Mouse (Mus musculus) embryo, embryonic 10 days (tissue): ENCODE measurements at regions not wholly inside any gene's neighbourhood (a gene's known extent, or its start where the extent isn't known, plus 50 kb on each side); places are given as distances from the start of the nearest gene placed in this dataset.
"Not testable (repeated sequence)": the region's sequence is repeated elsewhere in the genome, so short reads cannot be mapped to it uniquely, and the experiment has no call there.

Experiments used
- DNase-seq: peaks from one replicate; pipeline ENCODE4 v3.0.0-alpha.2; 2015; ENCODE audit warnings: low spot score

DNA sequence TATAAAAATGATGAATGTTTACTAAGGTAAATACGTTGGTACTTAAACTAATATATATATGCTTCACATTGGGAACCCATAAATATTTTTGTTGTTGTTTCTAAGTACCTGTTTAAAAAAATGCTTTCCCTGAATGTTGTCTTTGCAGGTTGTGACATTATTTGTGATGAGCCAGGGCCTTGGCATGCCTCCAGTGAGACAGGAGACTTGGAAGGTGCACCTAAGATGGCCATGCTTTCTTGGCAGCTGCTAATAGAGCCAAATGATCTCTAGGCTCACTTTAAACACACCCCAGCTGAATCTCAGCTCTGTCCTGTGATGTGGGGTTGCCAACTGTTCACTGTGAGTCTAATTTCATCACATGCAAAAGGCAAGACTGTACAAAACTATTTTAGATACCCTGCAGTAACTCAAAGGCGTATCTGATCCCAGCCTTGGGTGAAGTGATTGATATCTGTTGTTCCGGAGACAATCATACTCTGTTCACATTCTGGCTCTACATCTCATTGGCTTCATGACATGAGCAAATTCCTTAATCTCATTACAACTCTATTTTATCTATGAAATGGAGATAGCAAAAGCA, 197.8 kb upstream of the P2ry1 start:
- DNase-seq, result no peak

DNA sequence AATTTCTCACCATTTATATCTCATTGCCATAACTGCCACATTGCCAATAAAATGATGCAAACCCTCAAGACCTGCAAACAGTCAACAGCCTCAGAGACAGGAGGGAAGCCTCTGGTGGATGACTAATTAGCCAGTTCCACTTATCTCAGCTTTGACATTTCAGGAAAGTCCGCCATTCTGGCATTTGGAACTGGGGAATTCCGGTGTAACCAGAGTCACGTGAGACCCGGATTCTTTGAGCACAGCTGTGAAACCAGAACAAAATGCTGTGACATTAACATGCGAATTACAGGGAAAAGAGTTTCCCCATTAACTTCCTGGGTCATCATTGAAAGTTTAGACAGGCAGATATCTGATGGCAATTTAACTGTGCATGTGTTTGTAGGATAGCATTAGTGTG, 190.7 kb upstream of the P2ry1 start:
- no peak for DNase-seq

DNA sequence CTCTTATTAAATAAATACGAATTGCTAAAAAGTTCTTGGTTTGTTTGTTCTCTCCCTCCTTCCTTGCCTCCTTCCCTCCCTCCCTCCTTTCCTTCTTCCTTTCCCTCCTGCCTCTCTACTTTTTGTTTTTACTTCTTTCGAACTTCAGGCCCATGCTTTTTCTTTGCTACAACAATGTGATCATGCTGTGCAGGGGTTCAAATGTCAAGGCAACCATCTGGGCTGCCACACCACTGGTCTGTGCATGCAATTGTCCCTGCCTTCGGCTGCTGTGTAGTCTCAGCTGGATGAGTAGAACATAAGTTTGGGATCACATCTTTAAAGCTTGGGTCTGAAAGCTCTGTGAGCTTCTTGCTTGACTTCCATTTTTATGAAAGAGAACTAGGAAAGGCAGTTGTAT, 189.1 kb upstream of the P2ry1 start:
- peak; percentile 47 for DNase-seq

DNA sequence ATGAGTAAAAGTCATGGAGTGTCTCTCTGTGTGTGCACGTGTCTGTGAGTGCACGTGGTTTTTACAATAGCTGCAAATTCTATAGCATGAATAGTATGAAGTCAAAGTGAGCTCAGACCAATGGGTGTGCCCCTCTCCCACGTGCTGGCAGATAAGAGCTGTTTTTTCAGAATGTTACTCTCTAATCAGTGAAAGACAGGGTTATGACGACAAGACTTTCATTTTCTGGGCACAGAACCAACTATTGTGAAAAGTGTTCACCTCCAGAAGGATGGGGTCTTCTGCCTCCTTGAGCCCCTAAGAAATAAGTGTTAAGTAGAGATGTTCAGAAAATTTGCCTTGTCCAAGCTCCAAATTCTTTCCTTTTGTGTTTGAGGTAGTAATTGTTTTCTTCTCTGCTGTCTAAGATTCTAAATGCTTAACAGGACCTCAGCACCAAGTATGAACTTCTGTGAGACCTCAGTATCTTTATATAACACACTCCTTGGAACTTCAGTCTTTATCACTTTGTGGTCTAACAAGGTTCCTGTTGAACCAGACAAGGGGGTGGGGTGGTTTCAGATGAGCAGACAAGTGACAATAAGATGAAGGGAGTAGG, 182.8 kb upstream of the P2ry1 start:
- peak; percentile 6 for DNase-seq

DNA sequence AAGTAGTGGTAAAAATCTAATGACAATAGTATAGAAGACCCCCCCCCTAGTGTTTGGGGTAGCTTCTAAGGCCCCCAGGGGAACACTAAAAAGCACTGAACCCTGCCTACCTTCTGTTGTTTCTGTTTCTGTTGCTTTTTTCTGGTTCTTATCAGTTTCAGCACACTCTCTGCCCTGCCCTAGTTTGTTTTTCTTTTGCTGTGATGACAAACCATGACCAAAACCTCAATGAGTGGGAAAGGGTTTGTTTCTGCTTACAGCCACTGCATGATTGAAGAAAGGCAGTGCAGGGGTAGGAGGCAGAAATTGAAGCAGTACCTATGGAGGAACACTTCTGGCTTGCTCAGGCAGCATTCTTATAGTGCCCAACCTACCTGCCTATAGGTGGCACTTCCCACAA, 181.1 kb upstream of the P2ry1 start:
- peak; percentile 11 for DNase-seq

DNA sequence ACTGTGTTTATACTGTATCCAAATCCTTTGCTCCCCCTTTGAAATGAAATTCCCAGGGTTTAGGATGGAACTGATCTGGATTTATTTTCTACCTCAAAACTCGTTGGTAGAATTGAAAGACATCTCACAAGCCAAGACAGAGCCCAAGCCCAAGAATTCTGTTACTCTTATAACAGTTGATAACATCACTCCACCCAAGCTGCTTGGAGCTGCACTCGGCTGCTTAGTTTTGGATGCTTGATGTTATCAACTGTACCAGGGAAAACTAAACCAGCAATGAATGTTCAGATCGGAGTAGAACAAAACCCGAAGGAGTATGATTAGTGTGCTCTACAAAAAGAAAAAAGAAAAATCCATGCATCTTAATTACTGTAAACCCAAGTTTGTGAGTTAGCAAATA, 175.8 kb upstream of the P2ry1 start:
- no peak for DNase-seq

DNA sequence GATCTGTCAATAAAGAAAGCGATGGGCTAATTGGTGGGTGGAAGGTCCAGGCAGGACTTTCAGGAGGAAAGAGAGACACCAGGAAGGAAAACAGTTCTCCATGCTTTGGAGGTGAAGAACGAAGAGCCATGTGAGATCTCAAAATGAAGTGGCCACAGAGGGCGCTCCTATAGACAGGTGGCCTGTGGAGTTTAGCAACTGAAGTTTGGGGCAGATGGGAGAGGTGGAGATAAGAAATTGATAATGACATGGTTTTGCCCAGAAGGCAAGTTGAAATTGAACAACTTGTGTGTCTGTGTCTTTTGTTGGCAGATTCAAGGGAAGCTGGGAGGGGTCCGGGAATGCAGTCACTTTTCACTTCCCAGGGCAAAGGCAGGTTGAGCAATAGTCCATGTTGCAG, 170.2 kb upstream of the P2ry1 start:
- no peak for DNase-seq

DNA sequence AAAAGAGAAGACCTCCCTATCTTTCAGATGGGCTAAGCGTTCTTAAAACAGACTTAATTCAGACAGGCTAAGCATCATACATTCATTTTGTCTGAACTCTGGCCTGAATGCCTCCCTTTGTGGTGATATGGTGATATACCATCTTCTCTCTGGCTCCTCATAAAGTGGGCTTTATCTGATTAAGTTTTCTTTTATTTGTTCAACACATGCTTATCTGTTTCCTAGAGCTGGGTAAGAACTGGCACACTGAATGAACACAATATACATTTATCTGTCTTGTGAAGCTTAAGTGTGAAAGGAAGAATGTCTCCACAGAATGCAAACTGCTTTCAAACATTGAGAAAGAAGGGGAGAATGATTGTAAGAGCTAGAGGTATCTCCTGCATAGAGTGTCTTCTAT, 160.7 kb upstream of the P2ry1 start:
- DNase-seq, result no peak

DNA sequence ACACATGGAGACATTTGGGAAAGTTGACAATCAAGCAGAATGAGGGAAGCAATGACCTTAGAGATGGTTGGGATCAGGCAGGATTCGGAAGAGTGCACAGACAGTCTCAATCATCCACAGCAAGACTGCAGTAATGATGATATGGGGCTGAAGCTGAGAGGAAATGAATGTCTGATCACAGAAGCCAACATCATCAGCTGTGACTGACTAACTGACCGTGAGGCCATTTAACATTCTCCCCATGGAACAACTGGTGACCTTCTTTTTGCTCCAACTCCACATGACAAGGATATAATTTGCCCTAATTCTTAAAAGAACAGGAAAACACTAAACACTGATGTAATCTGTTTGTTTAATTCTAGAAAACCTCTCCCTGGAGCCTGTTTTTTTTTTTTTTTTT, 157.3 kb upstream of the P2ry1 start:
- DNase-seq, result no peak

DNA sequence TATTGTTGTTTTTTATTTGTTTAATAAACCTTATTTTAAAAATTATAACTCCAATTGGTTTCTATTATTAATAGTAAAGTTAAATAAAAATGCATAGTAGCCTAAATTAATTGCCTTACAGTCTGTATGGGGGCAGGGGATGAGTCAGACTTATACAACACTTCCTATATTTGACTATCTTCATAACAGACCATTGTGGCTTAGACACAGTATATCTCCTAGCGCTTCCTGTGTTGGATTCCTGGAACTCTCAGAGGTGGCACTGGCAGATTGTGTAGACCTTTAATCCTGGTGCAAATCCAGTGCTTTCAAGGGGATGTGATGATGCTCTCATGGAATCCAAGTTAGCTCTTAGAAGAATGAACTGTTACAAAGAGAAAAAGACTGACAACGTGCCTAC, 154.2 kb upstream of the P2ry1 start:
- DNase-seq, result no peak

DNA sequence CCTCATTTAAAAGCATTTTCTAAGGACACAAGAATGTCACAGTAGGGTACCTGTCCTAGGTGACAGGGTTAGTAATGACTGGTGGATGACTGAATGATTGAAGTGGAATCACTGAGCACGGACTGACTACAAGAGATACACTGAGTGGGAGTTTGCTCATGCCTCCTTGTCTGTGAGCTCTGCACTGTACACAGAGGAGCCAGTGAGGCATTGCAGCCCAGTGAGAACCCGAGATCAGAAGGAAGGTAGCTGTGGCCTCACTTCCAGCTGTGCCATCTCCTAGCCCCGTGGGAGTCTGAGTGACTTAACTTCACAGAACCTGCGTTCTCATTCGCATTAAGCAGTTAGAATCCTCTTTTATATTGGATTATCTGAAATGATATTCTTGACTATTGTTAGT, 148.8 kb upstream of the P2ry1 start:
- no peak for DNase-seq

DNA sequence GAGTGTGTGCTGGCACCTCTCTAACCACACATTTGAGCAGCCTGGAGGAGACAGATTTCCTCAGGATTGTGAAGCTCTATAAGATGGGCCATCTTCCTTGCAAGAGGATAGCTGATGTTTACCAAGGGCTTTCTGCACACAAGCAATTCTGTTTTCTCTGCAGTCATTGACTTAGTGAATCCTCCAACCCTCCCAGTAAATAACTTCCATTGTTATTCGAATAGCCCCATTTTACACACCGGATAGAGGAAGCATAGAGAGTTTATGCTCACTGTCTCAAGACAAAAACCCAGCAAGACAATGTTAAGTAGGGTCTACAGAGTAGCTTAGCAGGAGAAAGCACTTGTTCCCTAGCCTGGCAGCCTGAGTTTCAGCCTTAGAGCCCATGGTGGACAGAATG, 146.9 kb upstream of the P2ry1 start:
- no peak for DNase-seq

DNA sequence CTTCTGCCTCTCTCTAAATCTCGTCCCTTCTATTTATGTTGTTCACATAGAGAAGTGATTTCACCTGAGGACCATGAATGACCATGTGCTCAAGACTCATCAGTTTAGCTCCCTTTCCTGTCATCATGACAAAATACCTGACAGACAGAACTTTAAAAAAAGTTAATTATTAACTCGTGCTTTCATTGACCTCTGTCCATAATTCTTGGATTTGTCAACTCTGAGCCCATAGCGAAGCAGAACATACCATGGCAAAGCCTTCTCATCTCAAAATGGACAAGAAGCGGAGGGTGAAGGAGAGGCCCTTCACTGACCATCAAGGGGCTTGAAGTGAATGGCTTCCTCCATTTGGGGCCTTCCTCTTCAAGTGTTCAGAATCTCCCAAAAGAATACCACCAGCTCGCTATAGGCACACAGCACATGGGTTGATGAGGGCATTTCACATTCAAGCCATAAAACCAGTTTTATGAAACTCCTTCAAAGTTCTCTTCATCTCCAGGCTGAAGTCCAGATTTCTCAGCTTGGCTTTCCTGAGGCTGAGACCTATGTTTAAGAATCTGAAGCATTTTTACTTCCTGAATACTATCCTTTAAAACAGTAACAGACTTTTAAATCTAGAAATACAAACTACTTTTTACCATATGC, 144.0 kb upstream of the P2ry1 start:
- DNase-seq, result no peak

DNA sequence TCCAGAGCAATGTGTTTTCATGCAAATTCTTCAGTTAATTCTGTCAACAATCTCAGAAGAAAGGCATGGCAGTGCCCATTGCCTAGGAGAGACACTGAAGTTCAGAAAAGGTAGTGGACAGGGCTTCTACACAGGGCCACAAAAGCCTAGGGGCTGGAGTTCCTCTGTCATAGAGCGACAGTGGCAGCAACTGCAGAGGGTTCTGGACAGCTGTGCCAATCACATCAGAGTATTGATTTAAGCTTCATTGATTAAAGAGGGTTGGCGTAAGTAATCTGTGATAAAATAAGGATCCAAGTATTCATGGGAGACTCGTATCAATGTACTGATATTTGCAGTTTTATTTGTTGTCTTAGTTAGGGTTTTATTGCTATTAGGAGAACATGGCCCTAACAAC, 143.5 kb upstream of the P2ry1 start:
- DNase-seq, result no peak

DNA sequence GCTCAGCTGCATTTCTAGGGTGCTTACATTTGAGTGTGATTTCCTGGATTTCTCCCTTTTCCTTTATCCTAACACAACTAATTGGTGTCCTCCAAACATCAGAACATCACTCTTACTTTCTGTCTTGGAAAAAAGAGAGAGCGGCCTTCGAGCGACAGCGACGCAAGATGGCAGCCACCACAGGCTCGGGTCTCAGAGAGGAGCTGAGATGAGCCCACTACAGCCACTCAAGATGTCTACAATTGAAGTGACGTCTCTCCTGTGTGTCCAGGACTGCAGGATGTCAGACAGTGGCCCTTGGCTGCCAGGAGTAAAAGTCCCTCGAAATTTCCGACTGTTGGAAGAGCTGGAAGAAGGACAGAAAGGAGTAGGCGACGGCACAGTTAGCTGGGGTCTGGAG, 125.7 kb upstream of the P2ry1 start:
- not testable (repeated sequence) for DNase-seq

DNA sequence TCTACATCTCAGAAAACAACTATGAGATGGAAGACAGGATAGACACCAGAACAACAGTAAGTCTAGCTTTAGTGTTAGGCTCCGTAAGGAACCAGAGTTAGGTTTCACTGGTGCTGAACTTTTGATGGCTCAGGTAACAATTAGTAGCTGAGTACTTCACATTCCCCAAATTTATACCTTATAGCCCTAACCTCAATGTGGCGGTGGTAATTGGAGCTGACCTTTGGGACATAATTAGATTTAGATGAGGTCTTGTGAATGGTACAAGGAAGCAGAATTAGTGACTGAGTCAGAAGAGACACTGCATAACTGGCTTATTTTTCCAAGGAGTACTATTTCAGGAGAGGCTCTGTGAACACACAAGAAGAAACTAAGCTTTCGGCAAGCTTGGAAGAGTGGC, 123.7 kb upstream of the P2ry1 start:
- peak; percentile 5 for DNase-seq

DNA sequence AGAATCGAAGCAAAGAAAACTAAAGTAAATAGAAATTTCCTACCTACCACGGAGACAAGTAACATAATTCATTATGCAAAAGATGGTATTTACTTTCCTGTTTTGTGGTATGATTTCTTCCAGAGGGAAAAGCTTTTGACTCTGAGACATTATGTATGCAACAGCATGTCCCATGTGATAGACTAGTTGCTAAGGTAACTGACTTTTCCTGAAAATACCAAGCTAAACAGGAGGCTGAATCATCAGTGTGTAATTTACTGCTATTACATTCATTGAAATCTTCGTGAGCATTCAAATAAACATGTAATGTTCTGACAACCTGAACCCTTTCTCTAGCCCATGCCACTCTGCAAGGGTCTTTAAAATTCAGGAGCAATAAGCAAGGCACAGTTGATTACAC, 118.6 kb upstream of the P2ry1 start:
- DNase-seq, result no peak

DNA sequence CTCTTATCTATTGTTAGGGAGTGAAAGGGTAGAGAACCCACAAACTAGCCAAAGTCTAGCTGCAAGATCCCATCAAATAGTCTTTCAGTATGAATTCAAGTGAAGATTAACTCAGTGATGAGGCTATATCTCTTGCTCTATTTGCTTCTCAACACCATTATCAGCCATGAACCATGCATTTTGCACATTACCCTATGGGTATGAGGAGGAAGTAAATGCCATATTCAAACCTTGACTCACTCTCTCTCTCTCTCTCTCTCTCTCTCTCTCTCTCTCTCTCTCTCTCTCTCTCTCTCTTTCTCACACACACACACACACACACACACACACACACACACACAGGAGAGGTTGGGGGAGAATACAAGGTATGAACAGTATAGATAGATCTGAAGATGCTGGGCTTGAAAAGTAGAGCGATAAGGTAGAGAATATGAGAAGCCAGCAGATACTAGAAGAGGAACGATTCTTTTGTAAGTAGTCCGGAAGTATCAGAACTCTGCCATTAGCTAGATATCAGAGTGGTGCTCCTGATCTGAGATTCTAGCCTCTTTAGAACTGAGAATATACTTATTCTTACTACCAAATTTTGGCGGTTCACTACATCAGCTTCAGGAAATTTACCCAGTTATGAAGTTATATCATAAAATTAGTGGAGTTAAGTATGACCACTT, 113.3 kb upstream of the P2ry1 start:
- DNase-seq, result no peak

DNA sequence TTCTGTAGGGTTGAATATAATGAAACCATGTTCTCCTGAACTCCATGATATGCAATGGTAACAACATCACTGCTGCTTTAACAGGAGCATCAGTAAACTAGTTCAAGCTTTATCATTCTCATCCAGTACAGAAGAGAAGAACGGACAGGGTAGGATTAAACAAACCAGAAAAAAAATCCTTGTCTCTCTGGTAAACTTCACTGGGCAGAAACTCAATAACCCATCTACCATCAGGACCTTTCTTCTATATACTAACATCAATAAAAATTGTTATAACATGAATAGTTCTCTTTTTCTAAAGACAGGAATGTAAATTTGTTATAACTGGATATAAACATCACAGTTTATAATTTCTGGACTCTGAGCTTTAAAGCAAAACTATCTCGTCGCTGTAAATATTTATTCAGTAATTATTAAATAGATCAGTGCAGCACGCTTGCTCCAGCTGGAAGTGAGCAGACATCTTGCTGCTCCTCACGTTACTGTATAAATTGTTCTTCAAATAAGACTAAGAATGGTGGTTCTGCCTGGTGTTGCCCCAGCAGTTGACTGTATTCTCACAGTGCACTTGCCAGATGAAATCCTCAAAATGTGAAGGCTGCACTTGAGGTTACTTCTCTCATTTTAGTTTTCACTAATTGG, 104.8 kb upstream of the P2ry1 start:
- DNase-seq, result no peak

DNA sequence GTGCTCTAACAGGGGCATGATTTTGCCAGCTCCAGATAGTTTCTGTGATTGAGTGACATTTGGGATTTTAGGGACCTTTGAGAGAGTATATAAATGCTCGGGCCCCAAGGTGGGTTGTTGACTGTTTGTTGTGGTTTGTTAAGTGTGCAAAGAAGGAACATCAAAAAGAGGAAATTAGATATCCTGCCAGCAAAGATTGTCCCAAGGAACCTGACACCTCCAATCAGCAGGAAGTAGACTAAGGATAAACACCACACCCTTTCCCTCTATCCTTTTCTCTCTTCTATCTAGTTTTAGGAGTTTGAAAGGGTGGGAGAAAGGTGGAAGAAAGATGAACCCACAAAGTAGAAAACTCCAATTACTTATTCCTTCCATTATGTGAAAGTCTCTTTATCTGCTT, 103.9 kb upstream of the P2ry1 start:
- DNase-seq, result no peak

DNA sequence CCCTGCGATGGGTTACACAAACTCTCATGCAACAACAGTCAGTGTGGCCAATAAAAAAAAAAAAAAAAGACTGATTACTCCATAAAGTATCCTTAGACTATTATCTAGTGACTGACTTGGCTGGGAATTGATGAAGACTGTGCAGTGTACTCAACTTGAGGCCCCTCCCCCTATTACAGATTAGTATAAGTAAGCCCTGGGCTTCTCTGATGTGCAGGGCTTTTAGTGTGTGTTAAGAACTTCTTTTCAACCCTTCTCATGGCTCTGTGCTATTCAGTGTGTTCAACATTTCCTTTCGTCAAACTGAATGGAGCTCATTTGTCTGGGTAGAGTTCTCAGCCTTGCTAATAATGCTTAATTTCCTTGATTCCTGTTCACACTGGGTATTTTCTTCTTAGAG, 101.0 kb upstream of the P2ry1 start:
- DNase-seq, result no peak

DNA sequence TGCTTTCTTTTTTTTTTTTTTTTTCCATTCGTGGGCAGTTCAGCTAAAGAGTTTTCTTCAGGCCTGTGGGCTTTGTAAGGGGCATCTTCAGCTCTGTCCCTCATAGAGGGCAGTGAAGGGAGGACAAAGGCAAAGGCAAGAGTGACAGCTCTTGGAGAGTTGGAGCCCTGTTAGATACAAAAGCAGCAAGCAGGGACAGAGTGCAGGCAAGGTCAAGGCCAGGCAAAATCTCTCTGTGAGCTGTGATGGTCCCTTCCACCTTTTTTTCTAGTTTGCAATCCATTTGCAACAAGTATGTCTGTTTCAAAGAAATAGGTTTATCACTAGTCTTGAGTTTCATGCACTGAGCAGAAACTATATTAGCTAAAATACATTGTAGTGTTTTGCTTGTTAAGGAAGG, 86.2 kb upstream of the P2ry1 start:
- DNase-seq, result peak; percentile 21

DNA sequence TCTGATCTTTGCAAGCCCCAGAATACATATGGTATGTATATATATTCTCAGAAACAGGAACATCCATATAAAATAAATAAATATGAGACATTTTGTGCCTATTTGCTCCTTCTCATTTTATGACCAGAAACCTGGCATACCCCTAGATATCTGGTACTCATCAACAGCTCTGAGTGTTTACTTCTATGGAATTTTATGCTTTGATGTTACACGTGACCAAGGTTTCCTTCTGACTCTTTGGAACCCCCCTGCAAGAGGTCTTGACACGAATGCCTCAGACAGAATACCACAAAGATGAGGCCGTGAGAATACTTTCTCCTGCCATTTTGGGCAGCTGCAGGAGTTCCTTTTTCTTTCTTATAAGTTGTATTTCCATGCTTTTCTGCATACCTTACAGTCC, 85.3 kb upstream of the P2ry1 start:
- peak; percentile 4 for DNase-seq
